Mouse (Mus musculus): ENCODE measurements around the gene P4ha3.
A peak's percentile ranks its signal among the peaks of the same experiment; 100 is the strongest.

The P4ha3 gene

GRCm38 (mm10) chr7:100305894-100306293 is 20.6 kb downstream of the P4ha3 start:
- DNase-seq (ENCODE audit: low read depth, low spot score): no peak

GRCm38 (mm10) chr7:100307872-100308653 is 22.7 kb downstream of the P4ha3 start:
- DNase-seq (ENCODE audit: low read depth, low spot score): no peak

GRCm38 (mm10) chr7:100309216-100309615 is 23.9 kb downstream of the P4ha3 start:
- DNase-seq (ENCODE audit: low read depth, low spot score): no peak

GRCm38 (mm10) chr7:100309679-100310078 is 24.4 kb downstream of the P4ha3 start:
- no peak for DNase-seq (ENCODE audit: low read depth, low spot score)

- no peak for DNase-seq (ENCODE audit: low read depth, low spot score)
These were observed 25.0 kb downstream of the P4ha3 start for GRCm38 (mm10) chr7:100310290-100310689.

- no peak for DNase-seq (ENCODE audit: low read depth, low spot score)
These were observed 27.4 kb downstream of the P4ha3 start for GRCm38 (mm10) chr7:100312716-100313115.

- no peak for DNase-seq (ENCODE audit: low read depth, low spot score)
These were observed 31.6 kb downstream of the P4ha3 start for GRCm38 (mm10) chr7:100316924-100317323.

- no peak for DNase-seq (ENCODE audit: low read depth, low spot score)
These were observed 32.2 kb downstream of the P4ha3 start for GRCm38 (mm10) chr7:100317534-100317933.

- no peak for DNase-seq (ENCODE audit: low read depth, low spot score)
These were observed 38.4 kb downstream of the P4ha3 start for GRCm38 (mm10) chr7:100323721-100324120.

- peak; percentile 19 for DNase-seq (ENCODE audit: low read depth, low spot score)
These were observed 40.2 kb downstream of the P4ha3 start for GRCm38 (mm10) chr7:100325482-100325881.

GRCm38 (mm10) chr7:100327514-100327913 is 42.2 kb downstream of the P4ha3 start:
- no peak for DNase-seq (ENCODE audit: low read depth, low spot score)

GRCm38 (mm10) chr7:100328636-100329035 is 43.3 kb downstream of the P4ha3 start:
- no peak for DNase-seq (ENCODE audit: low read depth, low spot score)

- no peak for DNase-seq (ENCODE audit: low read depth, low spot score)
These were observed 45.9 kb downstream of the P4ha3 start for GRCm38 (mm10) chr7:100331269-100331668.

GRCm38 (mm10) chr7:100335921-100336320 is 50.6 kb downstream of the P4ha3 start:
- no peak for DNase-seq (ENCODE audit: low read depth, low spot score)

- DNase-seq (ENCODE audit: low read depth, low spot score): no peak
These were observed 69.7 kb downstream of the P4ha3 start for GRCm38 (mm10) chr7:100354984-100355383.

GRCm38 (mm10) chr7:100356324-100356723 is 71.0 kb downstream of the P4ha3 start:
- DNase-seq (ENCODE audit: low read depth, low spot score): no peak

GRCm38 (mm10) chr7:100356768-100357167 is 71.4 kb downstream of the P4ha3 start:
- DNase-seq (ENCODE audit: low read depth, low spot score): no peak

- DNase-seq (ENCODE audit: low read depth, low spot score): no peak
These were observed 72.5 kb downstream of the P4ha3 start for GRCm38 (mm10) chr7:100357856-100358255.

GRCm38 (mm10) chr7:100363162-100363561 is 77.8 kb downstream of the P4ha3 start:
- DNase-seq (ENCODE audit: low read depth, low spot score): no peak

- peak; percentile 10 for DNase-seq (ENCODE audit: low read depth, low spot score)
These were observed 79.6 kb downstream of the P4ha3 start for GRCm38 (mm10) chr7:100364888-100365287.
